Mouse (Mus musculus) limb, embryonic 14.5 days (tissue): ENCODE measurements around the gene Bpifb6. TPM values are rescaled to one million over a fixed set of nuclear protein-coding genes. Genes with fewer than 3 reads are reported as not detected.

ENCODE experiments used
- ATAC-seq: fragments of 200-750 bp; cut with Nextera tagmentation; 2 replicates; pipeline ENCODE4 v1.8.0; 2017; ENCODE audit warnings: low read depth, moderate number of reproducible peaks, moderate TSS enrichment; ENCODE audit not compliant: low FRiP score
- DNase-seq: peaks from one replicate; pipeline ENCODE4 v3.0.0-alpha.2; 2015; ENCODE audit warnings: low spot score
- H3K27ac ChIP-seq: fragments of 300-500 bp; sonication (generic); replicated peaks from 2 replicates; pipeline ENCODE4 v1.5.1; 2014; ENCODE audit warnings: low read depth, mild to moderate bottlenecking, low read length, moderate library complexity, mixed read lengths
- H3K27me3 ChIP-seq: fragments of 300-500 bp; sonication (generic); 2 replicates; pipeline ENCODE4 v1.6.1; 2014; ENCODE audit warnings: low read length, mixed read lengths; ENCODE audit not compliant: control insufficient read depth, insufficient read depth
- H3K36me3 ChIP-seq: fragments of 300-500 bp; sonication (generic); 2 replicates; pipeline ENCODE4 v1.6.1; 2014; ENCODE audit warnings: mild to moderate bottlenecking, low read length, moderate library complexity, mixed read lengths; ENCODE audit not compliant: control insufficient read depth, insufficient read depth
- H3K4me1 ChIP-seq: fragments of 300-500 bp; sonication (generic); 2 replicates; pipeline ENCODE4 v1.6.1; 2014; ENCODE audit warnings: antibody characterized with exemption, low read length, mixed read lengths; ENCODE audit not compliant: control insufficient read depth, insufficient read depth
- H3K4me2 ChIP-seq: fragments of 300-500 bp; sonication (generic); replicated peaks from 2 replicates; pipeline ENCODE4 v1.6.1; 2014; ENCODE audit warnings: low read depth, mild to moderate bottlenecking, low read length, moderate library complexity; ENCODE audit not compliant: severe bottlenecking
- H3K4me3 ChIP-seq: fragments of 300-500 bp; sonication (generic); replicated peaks from 2 replicates; pipeline ENCODE4 v1.5.1; 2014; ENCODE audit warnings: low read length
- H3K9ac ChIP-seq: fragments of 300-500 bp; sonication (generic); 2 replicates; pipeline ENCODE4 v1.6.1; 2014; ENCODE audit warnings: mild to moderate bottlenecking, low read depth, low read length, moderate library complexity; ENCODE audit not compliant: severe bottlenecking
- H3K9me3 ChIP-seq: fragments of 300-500 bp; sonication (generic); 2 replicates; pipeline ENCODE4 v1.6.1; 2016; ENCODE audit warnings: low read length; ENCODE audit not compliant: control insufficient read depth
- POLR2A ChIP-seq: fragments of 200-500 bp; IDR thresholded peaks from 2 replicates; pipeline ENCODE4 v1.8.0; 2012; ENCODE audit warnings: inconsistent platforms, mild to moderate bottlenecking, moderate library complexity, borderline replicate concordance; ENCODE audit not compliant: insufficient read depth, insufficient read length; ENCODE audit errors: extremely low read depth
- WGBS: fragments of 180-500 bp; shearing (Covaris S2); extraction: QIAGEN DNeasy Blood & Tissue Kit; methylation state at CpG from one replicate; pipeline ENCODE4 v1.1.7; 2014; 5-methylcytosine and 5-hydroxymethylcytosine counted together
- polyA plus RNA-seq, 2 experiments: library from polyadenylated mRNA; depleted of rRNA in 1 of 2; stranded (reverse) in 1 of 2; unstranded in 1 of 2; fragments of >200 nt; fragmentation: Nextera tagmentation in 1 of 2; extraction: Ambion mirVana in 1 of 2; gene quantifications; 2 replicates each; pipeline versions ENCODE4 v1.2.1 to v1.2.3; 2012 to 2014

Gene Bpifb6
- polyA plus RNA-seq, 2 experiments: not detected

GRCm38 (mm10) chr2:153914151-153914550 is 14.0 kb downstream of the Bpifb6 start:
- Histone ChIP-seq H3K9me3 (no peaks in the 10 kb centered on the region), H3K4me1 (no peaks in the 10 kb centered on the region), H3K9ac (no peak overlapping the region), H3K27ac (no peak overlapping the region), H3K4me2 (no peak overlapping the region), H3K36me3 (no peaks in the 10 kb centered on the region), H3K4me3 (no peak overlapping the region), H3K27me3 (no peaks in the 10 kb centered on the region)
- ATAC-seq (no peak; the same call in 1 of the 2 replicates), DNase-seq (no peak)
- TF ChIP-seq POLR2A: no peak
- 72% methylated on average over 5 of the region's 5 CpGs for WGBS

GRCm38 (mm10) chr2:153917930-153918329 is 17.7 kb downstream of the Bpifb6 start, which contains the start of gene Bpifb3:
Gene Bpifb3, plus strand, starts transcription at chr2:153918230.
- Histone ChIP-seq H3K4me2 (no peak within 1 kb of the TSS), H3K27me3 (no peaks in the 10 kb centered on the region), H3K9me3 (no peaks in the 10 kb centered on the region), H3K27ac (no peak within 1 kb of the TSS), H3K36me3 (no peaks in the 10 kb centered on the region), H3K4me3 (no peak within 1 kb of the TSS), H3K9ac (no peak within 1 kb of the TSS), H3K4me1 (no peaks in the 10 kb centered on the region)
- WGBS: 67% methylated on average over 8 of the region's 8 CpGs
- TF ChIP-seq POLR2A: no peak
- ATAC-seq: no peak
- DNase-seq: no peak

- Histone ChIP-seq H3K9me3 (no peaks in the 10 kb centered on the region), H3K27me3 (no peaks in the 10 kb centered on the region), H3K27ac (no peak overlapping the region), H3K9ac (no peak overlapping the region), H3K36me3 (no peaks in the 10 kb centered on the region), H3K4me3 (no peak overlapping the region), H3K4me2 (no peak overlapping the region), H3K4me1 (no peaks in the 10 kb centered on the region)
- TF ChIP-seq POLR2A: no peak
- 88% methylated on average over 6 of the region's 6 CpGs for WGBS
- no peak for DNase-seq
- no peak for ATAC-seq
Observed at GRCm38 (mm10) chr2:153921246-153921645, 21.1 kb downstream of the Bpifb6 start.

- WGBS: 44% methylated on average over 3 of the region's 3 CpGs
- no peaks in the 10 kb centered on the region for H3K36me3 ChIP-seq
- DNase-seq: peak; percentile 6
Observed at GRCm38 (mm10) chr2:153929871-153930413, 29.8 kb downstream of the Bpifb6 start.

GRCm38 (mm10) chr2:153931125-153931524 is 30.9 kb downstream of the Bpifb6 start:
- TF ChIP-seq POLR2A: no peak
- Histone ChIP-seq H3K4me2 (no peak overlapping the region), H3K36me3 (no peaks in the 10 kb centered on the region), H3K27ac (no peak overlapping the region), H3K9ac (no peak overlapping the region), H3K9me3 (no peaks in the 10 kb centered on the region), H3K4me3 (no peak overlapping the region), H3K4me1 (no peaks in the 10 kb centered on the region), H3K27me3 (no peaks in the 10 kb centered on the region)
- WGBS: 76% methylated on average over 6 of the region's 6 CpGs
- DNase-seq (no peak), ATAC-seq (no peak)

More at GRCm38 (mm10) chr2:153929871-153930413, 29.8 kb downstream of the Bpifb6 start:
- H3K4me2 ChIP-seq: no peak overlapping the region
- TF ChIP-seq POLR2A: no peak
- no peaks in the 10 kb centered on the region for H3K9me3 ChIP-seq
- no peaks in the 10 kb centered on the region for H3K27me3 ChIP-seq
- H3K27ac ChIP-seq: no peak overlapping the region
- no peak overlapping the region for H3K9ac ChIP-seq
- H3K4me1 ChIP-seq: no peaks in the 10 kb centered on the region
- no peak for ATAC-seq
- H3K4me3 ChIP-seq: no peak overlapping the region
